Mouse (Mus musculus): Measurements from ENCODE around the gene Dnajb2. TPM values are rescaled to one million over a fixed set of nuclear protein-coding genes. Genes with fewer than 3 reads are reported as not detected.
"Not testable (repeated sequence)": the region's sequence is repeated elsewhere in the genome, so short reads cannot be mapped to it uniquely, and the experiment has no call there.

Gene Dnajb2
- polyA plus RNA-seq, 1 experiment from 2014 or later, result 16.9 TPM

- ATAC-seq (ENCODE audit: insufficient read depth) (no peak), DNase-seq (no peak)
- no peaks in the 10 kb centered on the region for H3K36me3 ChIP-seq (ENCODE audit: insufficient read depth)
- no peak overlapping the region for H3K27ac ChIP-seq (ENCODE audit: low read depth)
- H3K9ac ChIP-seq, result no peak overlapping the region
- no peak for TF ChIP-seq CTCF (IDR thresholded peaks at IDR 0.05; ENCODE audit: low read depth)
- no peak overlapping the region for H3K4me3 ChIP-seq (ENCODE audit: low read depth, low read length)
- H3K4me2 ChIP-seq, result no peak overlapping the region
- WGBS, result 61% methylated on average over 1 of the region's 1 CpGs
- H3K27me3 ChIP-seq (ENCODE audit: insufficient read depth, low read length), result no peaks in the 10 kb centered on the region
- no peaks in the 10 kb centered on the region for H3K4me1 ChIP-seq (ENCODE audit: insufficient read depth)
- no peaks in the 10 kb centered on the region for H3K9me3 ChIP-seq (ENCODE audit: low read depth, low read length)
Observed at GRCm38 (mm10) chr1:75227653-75228052, 8.6 kb upstream of the Dnajb2 start.

GRCm38 (mm10) chr1:75229158-75229557, 7.0 kb upstream of the Dnajb2 start:
- DNase-seq (no peak), ATAC-seq (ENCODE audit: insufficient read depth) (no peak)
- 58% methylated on average over 4 of the region's 4 CpGs for WGBS
- Histone ChIP-seq H3K27ac (ENCODE audit: low read depth) (no peak overlapping the region), H3K4me2 (no peak overlapping the region), H3K4me3 (ENCODE audit: low read depth, low read length) (no peak overlapping the region), H3K36me3 (ENCODE audit: insufficient read depth) (no peaks in the 10 kb centered on the region), H3K27me3 (ENCODE audit: insufficient read depth, low read length) (no peaks in the 10 kb centered on the region), H3K9me3 (ENCODE audit: low read depth, low read length) (no peaks in the 10 kb centered on the region), H3K4me1 (ENCODE audit: insufficient read depth) (no peaks in the 10 kb centered on the region), H3K9ac (no peak overlapping the region)
- no peak for TF ChIP-seq CTCF (IDR thresholded peaks at IDR 0.05; ENCODE audit: low read depth)

GRCm38 (mm10) chr1:75230335-75230994, 5.7 kb upstream of the Dnajb2 start:
- Histone ChIP-seq H3K36me3 (ENCODE audit: insufficient read depth) (no peaks in the 10 kb centered on the region), H3K4me1 (ENCODE audit: insufficient read depth) (no peaks in the 10 kb centered on the region), H3K27me3 (ENCODE audit: insufficient read depth, low read length) (no peaks in the 10 kb centered on the region), H3K4me2 (no peak overlapping the region), H3K9me3 (ENCODE audit: low read depth, low read length) (no peaks in the 10 kb centered on the region), H3K27ac (ENCODE audit: low read depth) (no peak overlapping the region), H3K4me3 (ENCODE audit: low read depth, low read length) (no peak overlapping the region), H3K9ac (no peak overlapping the region)
- no peak for TF ChIP-seq CTCF (IDR thresholded peaks at IDR 0.05; ENCODE audit: low read depth)
- DNase-seq (no peak), ATAC-seq (ENCODE audit: insufficient read depth) (no peak)
- WGBS, result 67% methylated on average over 7 of the region's 7 CpGs

- H3K27me3 ChIP-seq (ENCODE audit: insufficient read depth, low read length), result no peaks in the 10 kb centered on the region
- no peaks in the 10 kb centered on the region for H3K9me3 ChIP-seq (ENCODE audit: low read depth, low read length)
- no peak for TF ChIP-seq CTCF (IDR thresholded peaks at IDR 0.05; ENCODE audit: low read depth)
- ATAC-seq (ENCODE audit: insufficient read depth), result no peak
- no peak overlapping the region for H3K27ac ChIP-seq (ENCODE audit: low read depth)
- 66% methylated on average over 4 of the region's 4 CpGs for WGBS
- no peaks in the 10 kb centered on the region for H3K4me1 ChIP-seq (ENCODE audit: insufficient read depth)
- no peak for DNase-seq
- no peak overlapping the region for H3K4me3 ChIP-seq (ENCODE audit: low read depth, low read length)
- H3K36me3 ChIP-seq (ENCODE audit: insufficient read depth), result no peaks in the 10 kb centered on the region
- H3K9ac ChIP-seq, result no peak overlapping the region
- H3K4me2 ChIP-seq, result no peak overlapping the region
Observed at GRCm38 (mm10) chr1:75231224-75231623, 5.0 kb upstream of the Dnajb2 start.

GRCm38 (mm10) chr1:75231664-75232152, 4.5 kb upstream of the Dnajb2 start, which contains the start of gene A630095N17Rik:
TSS of gene A630095N17Rik (minus strand) at chr1:75232102.
- 71% methylated on average over 5 of the region's 5 CpGs for WGBS
- no peak for ATAC-seq (ENCODE audit: insufficient read depth)

GRCm38 (mm10) chr1:75232489-75232888, 3.7 kb upstream of the Dnajb2 start:
- not testable (repeated sequence) for H3K36me3 ChIP-seq (ENCODE audit: insufficient read depth); H3K9ac ChIP-seq; H3K27ac ChIP-seq (ENCODE audit: low read depth); ATAC-seq (ENCODE audit: insufficient read depth); H3K4me3 ChIP-seq (ENCODE audit: low read depth, low read length); H3K9me3 ChIP-seq (ENCODE audit: low read depth, low read length); H3K27me3 ChIP-seq (ENCODE audit: insufficient read depth, low read length); H3K4me1 ChIP-seq (ENCODE audit: insufficient read depth); H3K4me2 ChIP-seq; DNase-seq
- 65% methylated on average over 4 of the region's 4 CpGs for WGBS

More at GRCm38 (mm10) chr1:75231664-75232152, 4.5 kb upstream of the Dnajb2 start, which contains the start of gene A630095N17Rik:
- Histone ChIP-seq H3K36me3 (ENCODE audit: insufficient read depth) (no peaks in the 10 kb centered on the region), H3K4me2 (no peak within 1 kb of the TSS), H3K9ac (no peak within 1 kb of the TSS), H3K4me3 (ENCODE audit: low read depth, low read length) (no peak within 1 kb of the TSS), H3K27me3 (ENCODE audit: insufficient read depth, low read length) (no peaks in the 10 kb centered on the region), H3K4me1 (ENCODE audit: insufficient read depth) (no peaks in the 10 kb centered on the region), H3K9me3 (ENCODE audit: low read depth, low read length) (no peaks in the 10 kb centered on the region), H3K27ac (ENCODE audit: low read depth) (no peak within 1 kb of the TSS)
- DNase-seq, result no peak
- no peak for TF ChIP-seq CTCF (IDR thresholded peaks at IDR 0.05; ENCODE audit: low read depth)

- peak; percentile 71 for TF ChIP-seq CTCF (IDR thresholded peaks at IDR 0.05; ENCODE audit: low read depth)
- ATAC-seq (ENCODE audit: insufficient read depth) (peak; percentile 28; the same call in 1 of the 2 replicates), DNase-seq (peak; percentile 75)
- no peaks in the 10 kb centered on the region for H3K9me3 ChIP-seq (ENCODE audit: low read depth, low read length)
- H3K9ac ChIP-seq, result no peak overlapping the region
- peaks cover 4% of the 10 kb centered on the region; the same call in 1 of the 2 replicates for H3K4me1 ChIP-seq (ENCODE audit: insufficient read depth)
- H3K4me2 ChIP-seq, result no peak overlapping the region
- H3K4me3 ChIP-seq (ENCODE audit: low read depth, low read length), result no peak overlapping the region
- 2% methylated on average over 8 of the region's 8 CpGs for WGBS
- H3K36me3 ChIP-seq (ENCODE audit: insufficient read depth), result no peaks in the 10 kb centered on the region
- H3K27ac ChIP-seq (ENCODE audit: low read depth), result no peak overlapping the region
- no peaks in the 10 kb centered on the region for H3K27me3 ChIP-seq (ENCODE audit: insufficient read depth, low read length)
Observed at GRCm38 (mm10) chr1:75234606-75235005, 1.6 kb upstream of the Dnajb2 start.
